8 mouse cellular contexts compared by ENCODE assay signal in the genomic region with DNA sequence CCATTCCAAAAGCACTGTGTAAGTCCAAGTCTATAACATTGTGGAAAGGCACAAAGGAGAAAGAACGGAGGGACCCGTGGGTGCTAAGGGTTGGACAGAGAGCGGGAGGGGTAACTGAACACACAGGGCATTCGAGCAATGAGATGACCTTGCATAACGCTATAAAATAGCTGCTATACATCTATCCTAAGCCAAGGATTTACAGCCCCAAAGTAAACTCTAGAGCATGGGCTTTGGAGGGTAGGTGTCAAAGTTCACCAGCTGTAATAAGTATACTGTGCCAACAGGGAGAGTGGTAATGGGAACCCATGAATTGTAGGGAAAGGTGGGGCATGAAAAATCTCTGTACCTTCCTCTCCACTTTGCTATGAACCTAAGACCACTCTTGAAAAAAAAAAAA. TPM values are rescaled to one million over a fixed set of nuclear protein-coding genes. Genes with fewer than 3 reads are reported as not detected.
DNase-seq lines count a peak whose midpoint lies in the region; ATAC-seq lines count a peak whose summit lies in the region.

A gene (minus strand): TSS at position 12 of the 400 bp plus-strand sequence.

- H3K9me3 ChIP-seq in midbrain, embryonic 14.5 days (ENCODE audit: control insufficient read depth, low read length): no peaks in the 10 kb centered on the region

- no peak within 1 kb of the TSS for H3K4me2 ChIP-seq in midbrain, embryonic 14.5 days (ENCODE audit: low read length)

- 92% methylated on average over 5 of the region's 5 CpGs for WGBS in midbrain, embryonic 14.5 days

- no peaks in the 10 kb centered on the region for H3K36me3 ChIP-seq in midbrain, embryonic 14.5 days (ENCODE audit: control insufficient read depth, insufficient read depth, low read length)

- no peak for ATAC-seq in midbrain, embryonic 14.5 days (ENCODE audit: low FRiP score, low TSS enrichment)

- no peaks in the 10 kb centered on the region for H3K27me3 ChIP-seq in midbrain, embryonic 14.5 days (ENCODE audit: control insufficient read depth, insufficient read depth, low read length)

- H3K4me3 ChIP-seq in brown adipose tissue, adult 24 weeks (ENCODE audit: insufficient read depth, low read depth, low read length): no peak within 1 kb of the TSS
- no peak within 1 kb of the TSS for H3K4me3 ChIP-seq in midbrain, embryonic 14.5 days (replicated peaks; ENCODE audit: low read depth, low read length)

- H3K9ac ChIP-seq in midbrain, embryonic 14.5 days (replicated peaks; ENCODE audit: low read length): no peak within 1 kb of the TSS

- no peak for DNase-seq in heart, adult 18-20 months
- DNase-seq in heart, adult 11 months: no peak
- no peak for DNase-seq in heart, adult 8-10 months (ENCODE audit: low spot score)
- DNase-seq in layer of hippocampus, postnatal 14 days (ENCODE audit: low spot score in 2 of 2): no peak
- DNase-seq in midbrain, embryonic 14.5 days: no peak
- DNase-seq in right cerebral cortex, postnatal 10 days (ENCODE audit: low spot score in 2 of 2): no peak
- DNase-seq in kidney, postnatal 36 days: no peak

- no peak within 1 kb of the TSS for H3K27ac ChIP-seq in brown adipose tissue, adult 24 weeks (replicated peaks; ENCODE audit: low read depth, low read length)
- H3K27ac ChIP-seq in midbrain, embryonic 14.5 days (replicated peaks; ENCODE audit: low read depth, low read length): no peak within 1 kb of the TSS

- H3K4me1 ChIP-seq in brown adipose tissue, adult 24 weeks (ENCODE audit: control insufficient read depth, insufficient read depth, insufficient read length, low read length): no peaks in the 10 kb centered on the region
- H3K4me1 ChIP-seq in midbrain, embryonic 14.5 days (ENCODE audit: control insufficient read depth, insufficient read depth, low read length): no peaks in the 10 kb centered on the region

RNA-seq across cellular contexts. Expression of the gene that starts here (rescaled TPM):
- 10 to 100 TPM; 41.5 to 41.9 TPM for total RNA-seq in heart, adult 18-20 months (2021)
- polyA plus RNA-seq in brown adipose tissue, adult 24 weeks (2012; ENCODE audit: insufficient read depth, insufficient read length, missing spikeins): 68.3 and 79.2 TPM in 2 replicates
- total RNA-seq in heart, adult 8-10 months (2022): 10 to 100 TPM; 38.0 to 41.7 (median 40.7) TPM
- total RNA-seq in layer of hippocampus, postnatal 14 days (2021): 100 to 1,000 TPM; 120 to 128 TPM
- polyA plus RNA-seq in midbrain, embryonic 14.5 days (2014; fragmentation: Nextera tagmentation; extraction: Ambion mirVana): 85.3 and 91.9 TPM in 2 replicates
